Mouse (Mus musculus) large intestine, adult 2 months (tissue): ENCODE measurements around the gene Filip1. TPM values are rescaled to one million over a fixed set of nuclear protein-coding genes. Genes with fewer than 3 reads are reported as not detected.

Source experiments
- DNase-seq: peaks from one replicate; pipeline ENCODE4 v3.0.0-alpha.2; 2012; ENCODE audit warnings: low read depth, low spot score
- WGBS: fragments of 180-500 bp; shearing (Covaris S2); methylation state at CpG from one replicate; pipeline ENCODE4 v1.1.7; 2018; 5-methylcytosine and 5-hydroxymethylcytosine counted together
- polyA plus RNA-seq: library from polyadenylated mRNA; depleted of rRNA; stranded (reverse); fragments of >200 nt; gene quantifications from 2 replicates; pipeline ENCODE4 v1.2.3, GENCODE M21; 2012

The Filip1 gene
- polyA plus RNA-seq, 1 experiment = 0.92 TPM

DNA sequence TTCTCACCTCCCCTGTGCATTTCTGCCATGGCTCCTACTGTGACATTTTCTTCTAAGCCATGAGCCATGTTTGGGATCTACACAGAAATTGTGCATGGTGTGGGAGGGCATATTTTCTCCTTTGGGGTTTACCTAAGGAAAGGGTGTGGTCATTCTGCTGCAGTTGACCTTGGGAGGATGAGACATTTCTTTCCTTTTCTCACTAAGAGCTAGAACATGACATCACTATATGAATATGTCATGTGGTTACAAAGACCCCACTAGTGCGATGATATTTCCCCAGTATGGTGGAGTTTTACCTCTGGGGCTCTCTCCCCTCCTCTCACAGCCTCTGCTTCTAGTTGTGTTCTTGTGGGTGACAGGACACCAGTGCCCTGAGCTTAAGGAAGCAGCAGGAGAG lies 22.9 kb downstream of the Filip1 start:
- WGBS = 78% methylated on average over 1 of the region's 1 CpGs
- no peak for DNase-seq

- 89% methylated on average over 1 of the region's 1 CpGs for WGBS
These were observed 23.6 kb downstream of the Filip1 start for GRCm38 (mm10) chr9:79989061-79989460.

DNA sequence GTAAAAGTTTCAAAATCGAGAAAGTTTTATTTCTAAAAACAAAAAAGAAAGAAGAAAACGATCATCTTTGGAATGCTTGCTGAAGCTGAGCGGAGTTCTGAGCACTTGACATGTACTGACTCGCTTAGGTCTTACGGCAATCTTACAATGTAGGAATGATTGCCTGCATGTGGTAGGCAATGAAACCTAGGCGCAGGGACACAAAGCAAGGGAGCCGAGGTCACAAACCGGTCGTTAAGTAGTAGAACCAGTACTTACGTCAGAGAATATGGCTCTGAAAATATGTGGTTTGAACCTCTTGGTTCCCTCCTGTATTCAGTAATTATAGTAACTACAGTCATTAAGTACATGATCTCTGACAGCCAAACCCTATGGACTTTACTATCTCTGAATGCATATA lies 29.4 kb downstream of the Filip1 start:
- DNase-seq = no peak
- 72% methylated on average over 10 of the region's 10 CpGs for WGBS

More at GRCm38 (mm10) chr9:79989061-79989460, 23.6 kb downstream of the Filip1 start:
- DNase-seq = no peak

DNA sequence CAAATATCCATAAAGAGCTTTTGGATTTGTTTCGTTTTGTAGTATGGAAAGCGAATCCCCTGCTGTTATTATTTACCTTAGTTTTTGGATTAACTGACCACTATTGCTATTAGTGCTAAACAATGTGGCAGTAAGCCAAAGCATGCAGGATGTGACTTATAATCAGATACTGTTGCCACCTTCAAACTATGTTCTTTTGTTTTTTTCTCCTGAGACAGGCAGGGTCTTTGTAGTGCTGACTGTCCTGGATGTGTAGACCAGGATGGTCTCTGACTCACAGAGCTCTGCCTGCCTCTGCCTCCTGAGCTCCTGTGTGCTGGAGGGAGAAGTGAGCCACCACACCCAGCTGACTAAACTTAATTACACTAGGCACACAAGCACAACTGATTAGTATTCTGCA lies 33.4 kb downstream of the Filip1 start:
- DNase-seq = no peak
- WGBS = 82% methylated on average over 2 of the region's 2 CpGs

GRCm38 (mm10) chr9:79978228-79979024 lies 34.2 kb downstream of the Filip1 start:
- 47% methylated on average over 12 of the region's 12 CpGs for WGBS
- no peak for DNase-seq

- 4% methylated on average over 13 of the region's 13 CpGs for WGBS
These were observed 35.1 kb downstream of the Filip1 start for GRCm38 (mm10) chr9:79977549-79977971.

DNA sequence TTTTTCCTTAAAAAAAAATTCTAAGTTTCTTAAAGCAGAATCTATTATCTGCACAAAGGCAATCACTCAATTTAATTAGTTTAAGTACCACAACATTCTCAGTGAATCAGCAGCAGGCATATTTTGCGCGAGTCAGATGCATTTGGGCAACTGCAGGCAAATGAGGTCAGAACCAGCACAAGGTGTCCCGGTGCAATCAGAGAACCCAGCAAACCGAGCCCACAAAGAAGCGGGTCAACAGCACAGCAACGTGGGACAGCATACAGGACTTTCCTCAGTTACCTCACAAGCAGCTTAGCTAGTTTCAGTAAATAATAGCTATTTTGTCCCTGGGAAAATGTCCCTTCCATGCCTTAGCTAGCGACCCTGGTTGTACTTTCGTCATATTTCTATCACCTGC lies 35.9 kb downstream of the Filip1 start:
- WGBS = 45% methylated on average over 8 of the region's 8 CpGs
- DNase-seq = no peak

More at GRCm38 (mm10) chr9:79977549-79977971, 35.1 kb downstream of the Filip1 start:
- DNase-seq = no peak

GRCm38 (mm10) chr9:79975121-79975520 lies 37.5 kb downstream of the Filip1 start:
- WGBS = 63% methylated on average over 5 of the region's 5 CpGs
- DNase-seq = no peak

- 89% methylated on average over 8 of the region's 8 CpGs for WGBS
- DNase-seq = no peak
These were observed 39.1 kb downstream of the Filip1 start for GRCm38 (mm10) chr9:79973582-79973981.

- DNase-seq = no peak
- 61% methylated on average over 6 of the region's 6 CpGs for WGBS
These were observed 39.9 kb downstream of the Filip1 start for GRCm38 (mm10) chr9:79972705-79973104.

- no peak for DNase-seq
- 65% methylated on average over 6 of the region's 6 CpGs for WGBS
These were observed 41.0 kb downstream of the Filip1 start for GRCm38 (mm10) chr9:79971619-79972018.

- no peak for DNase-seq
- 11% methylated on average over 8 of the region's 8 CpGs for WGBS
These were observed 42.0 kb downstream of the Filip1 start for GRCm38 (mm10) chr9:79970659-79971118.

- WGBS = 52% methylated on average over 4 of the region's 4 CpGs
- no peak for DNase-seq
These were observed 43.1 kb downstream of the Filip1 start for GRCm38 (mm10) chr9:79969544-79969943.

- no peak for DNase-seq
- WGBS = 56% methylated on average over 12 of the region's 12 CpGs
These were observed 45.8 kb downstream of the Filip1 start for GRCm38 (mm10) chr9:79966711-79967487.

DNA sequence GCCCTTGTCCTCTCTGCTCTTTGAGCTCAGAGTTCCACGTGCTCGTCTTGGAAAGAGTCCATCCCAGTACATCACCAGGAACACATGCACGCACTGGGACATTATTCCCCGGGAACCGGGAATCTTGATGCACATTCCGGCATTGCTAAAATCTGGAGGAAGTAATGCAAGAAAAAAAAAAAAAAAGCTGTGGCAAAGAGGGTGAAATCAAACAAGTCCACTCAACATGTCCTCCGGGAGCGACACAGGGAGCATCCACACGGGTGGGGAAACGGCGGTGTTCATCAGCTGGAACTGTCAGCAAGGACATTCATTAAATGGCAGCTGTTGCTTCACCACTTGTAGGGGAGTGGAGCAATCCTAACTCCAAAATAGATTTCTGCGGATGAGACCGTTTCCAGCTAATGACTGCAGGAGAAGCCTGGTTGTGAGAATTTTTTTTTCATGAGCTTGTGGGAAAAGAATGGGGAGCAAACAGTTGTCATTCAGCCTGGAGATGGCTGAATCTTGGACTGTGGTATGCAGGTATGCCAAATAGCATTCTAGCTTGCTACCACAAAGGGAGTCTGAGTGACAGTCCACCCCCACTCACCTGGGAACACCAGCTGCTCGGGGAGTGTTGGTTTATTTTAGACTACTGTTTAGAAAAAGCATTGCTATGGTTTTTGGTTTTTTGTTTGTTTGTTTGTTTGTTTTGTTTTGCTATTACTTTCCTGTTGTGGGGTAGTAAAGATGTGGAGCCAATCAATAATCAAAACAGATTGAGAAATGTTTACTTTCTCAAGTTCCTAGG lies 46.9 kb downstream of the Filip1 start:
- no peak for DNase-seq
- WGBS = 63% methylated on average over 14 of the region's 14 CpGs

GRCm38 (mm10) chr9:79965003-79965402 lies 47.6 kb downstream of the Filip1 start:
- 76% methylated on average over 5 of the region's 5 CpGs for WGBS
- DNase-seq = no peak

- WGBS = 56% methylated on average over 16 of the region's 16 CpGs
- DNase-seq = no peak
These were observed 50.9 kb downstream of the Filip1 start for GRCm38 (mm10) chr9:79961630-79962285.

- no peak for DNase-seq
- WGBS = 80% methylated on average over 6 of the region's 6 CpGs
These were observed 52.2 kb downstream of the Filip1 start for GRCm38 (mm10) chr9:79960453-79960852.

DNA sequence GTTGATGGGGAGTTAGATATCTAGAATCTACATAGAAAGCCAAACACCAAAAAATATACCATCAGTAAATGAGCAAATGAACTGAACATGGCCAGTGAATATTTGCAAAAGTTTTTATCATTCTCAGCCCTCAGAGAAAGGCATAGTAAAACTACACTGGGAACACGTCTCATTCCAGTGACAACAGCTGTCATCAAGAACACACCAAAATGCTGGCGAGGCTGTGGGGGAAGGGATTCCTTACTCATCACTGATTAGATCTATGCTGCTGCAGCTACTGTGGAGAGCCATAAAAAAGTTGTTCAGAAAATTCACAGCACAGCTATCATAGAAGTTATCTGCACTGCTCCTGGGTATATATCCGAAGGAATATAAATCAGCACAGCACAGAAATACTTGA lies 54.3 kb downstream of the Filip1 start:
- 50% methylated on average over 3 of the region's 3 CpGs for WGBS

More for the DNA sequence above, 54.3 kb downstream of the Filip1 start:
- no peak for DNase-seq
